Mouse (Mus musculus) heart, postnatal 0 days (tissue): Measurements from ENCODE around the gene Cdrt4. TPM values are rescaled to one million over a fixed set of nuclear protein-coding genes. Genes with fewer than 3 reads are reported as not detected.

Source experiments
- ATAC-seq: fragments of 200-750 bp; cut with Nextera tagmentation; 2 replicates; pipeline ENCODE4 v1.8.0; 2017; ENCODE audit warnings: low read depth, moderate number of reproducible peaks, moderate library complexity; ENCODE audit not compliant: insufficient read depth
- DNase-seq: peaks from one replicate; pipeline ENCODE4 v3.0.0-alpha.2; 2016; ENCODE audit warnings: low spot score
- H3K27ac ChIP-seq: fragments of 300-500 bp; sonication (generic); 2 replicates; pipeline ENCODE4 v1.5.1; 2014; ENCODE audit warnings: low read depth, mild to moderate bottlenecking
- H3K27me3 ChIP-seq: fragments of 300-500 bp; sonication (generic); 2 replicates; pipeline ENCODE4 v1.6.1; 2014; ENCODE audit warnings: low read length, mixed read lengths; ENCODE audit not compliant: control insufficient read depth, insufficient read depth
- H3K36me3 ChIP-seq: fragments of 300-500 bp; sonication (generic); replicated peaks from 2 replicates; pipeline ENCODE4 v1.6.1; 2014; ENCODE audit warnings: low read length, mixed read lengths; ENCODE audit not compliant: control insufficient read depth, insufficient read depth
- H3K4me1 ChIP-seq: fragments of 300-500 bp; sonication (generic); 2 replicates; pipeline ENCODE4 v1.6.1; 2014; ENCODE audit warnings: antibody characterized with exemption; ENCODE audit not compliant: control insufficient read depth, insufficient read depth
- H3K4me2 ChIP-seq: fragments of 300-500 bp; sonication (generic); 2 replicates; pipeline ENCODE4 v1.6.1; 2014; ENCODE audit warnings: low read depth, mild to moderate bottlenecking, low read length, moderate library complexity
- H3K4me3 ChIP-seq: fragments of 300-500 bp; sonication (generic); 2 replicates; pipeline ENCODE4 v1.5.1; 2014; ENCODE audit warnings: low read depth, low read length
- H3K9ac ChIP-seq: fragments of 300-500 bp; sonication (generic); replicated peaks from 2 replicates; pipeline ENCODE4 v1.6.1; 2014; ENCODE audit warnings: low read depth, low read length, mixed read lengths
- H3K9me3 ChIP-seq: fragments of 300-500 bp; sonication (generic); replicated peaks from 2 replicates; pipeline ENCODE4 v1.6.1; 2016; ENCODE audit warnings: low read length; ENCODE audit not compliant: control insufficient read depth
- CTCF ChIP-seq: IDR thresholded peaks from 2 replicates; pipeline ENCODE4 v1.5.1; 2016; ENCODE audit warnings: antibody characterized with exemption, control low read depth, low read depth
- EP300 ChIP-seq: IDR thresholded peaks from 2 replicates; pipeline ENCODE4 v1.6.1; 2016; ENCODE audit warnings: antibody characterized with exemption, low read depth
- WGBS: fragments of 180-500 bp; shearing (Covaris S2); extraction: QIAGEN DNeasy Blood & Tissue Kit; methylation state at CpG from one replicate; pipeline ENCODE4 v1.1.7; 2014; 5-methylcytosine and 5-hydroxymethylcytosine counted together
- polyA plus RNA-seq: library from polyadenylated mRNA; unstranded; fragments of >200 nt; fragmentation: Nextera tagmentation; extraction: Ambion mirVana; gene quantifications from 2 replicates; pipeline ENCODE4 v1.2.1, GENCODE M21; 2015
- total RNA-seq: library from RNA; depleted of rRNA; stranded (reverse); fragments of >200 nt; gene quantifications from 2 replicates; pipeline ENCODE4 v1.2.3, GENCODE M21; 2014; ENCODE audit warnings: low replicate concordance; rRNA removed

Cdrt4 gene
- total and polyA plus RNA-seq, 2 experiments from 2014 or later = 0.16 TPM; not detected in 1

GRCm38 (mm10) chr11:63029148-63029714 lies 78.2 kb downstream of the Cdrt4 start:
- no peaks in the 10 kb centered on the region for H3K36me3 ChIP-seq
- WGBS = 75% methylated on average over 4 of the region's 4 CpGs
- H3K4me3 ChIP-seq = no peak overlapping the region
- no peak overlapping the region for H3K4me2 ChIP-seq
- peaks cover 11% of the 10 kb centered on the region; the same call in 1 of the 2 replicates for H3K4me1 ChIP-seq
- ATAC-seq = no peak
- H3K27me3 ChIP-seq = no peaks in the 10 kb centered on the region
- H3K27ac ChIP-seq = no peak overlapping the region
- TF ChIP-seq EP300 = no peak
- no peak for TF ChIP-seq CTCF
- no peak for DNase-seq
- no peak overlapping the region for H3K9ac ChIP-seq
- H3K9me3 ChIP-seq = no peaks in the 10 kb centered on the region; the same call in 1 of the 2 replicates

GRCm38 (mm10) chr11:63029721-63030120 lies 78.7 kb downstream of the Cdrt4 start:
- no peak for TF ChIP-seq CTCF
- no peak for TF ChIP-seq EP300
- Histone ChIP-seq H3K9ac (no peak overlapping the region), H3K9me3 (no peaks in the 10 kb centered on the region; the same call in 1 of the 2 replicates), H3K4me1 (peaks cover 9% of the 10 kb centered on the region; the same call in 1 of the 2 replicates), H3K4me3 (no peak overlapping the region), H3K27ac (no peak overlapping the region), H3K4me2 (no peak overlapping the region), H3K36me3 (no peaks in the 10 kb centered on the region), H3K27me3 (no peaks in the 10 kb centered on the region)
- WGBS = 88% methylated on average over 6 of the region's 6 CpGs
- DNase-seq = no peak
- no peak for ATAC-seq

- Histone ChIP-seq H3K27ac (no peak overlapping the region), H3K4me1 (no peaks in the 10 kb centered on the region), H3K4me2 (no peak overlapping the region), H3K4me3 (no peak overlapping the region), H3K9me3 (no peaks in the 10 kb centered on the region; the same call in 1 of the 2 replicates), H3K27me3 (no peaks in the 10 kb centered on the region), H3K9ac (no peak overlapping the region), H3K36me3 (no peaks in the 10 kb centered on the region)
- no peak for DNase-seq
- ATAC-seq = no peak
- no peak for TF ChIP-seq CTCF
- TF ChIP-seq EP300 = no peak
- 71% methylated on average over 11 of the region's 11 CpGs for WGBS
Measured at GRCm38 (mm10) chr11:63035420-63036211, 84.6 kb downstream of the Cdrt4 start.

- ATAC-seq (no peak), DNase-seq (no peak)
- TF ChIP-seq EP300 (no peak), CTCF (no peak)
- WGBS = 75% methylated on average over 12 of the region's 12 CpGs
- no peaks in the 10 kb centered on the region for H3K27me3 ChIP-seq
- H3K36me3 ChIP-seq = no peaks in the 10 kb centered on the region
- no peak overlapping the region for H3K4me3 ChIP-seq
- no peak overlapping the region for H3K9ac ChIP-seq
- no peak overlapping the region for H3K27ac ChIP-seq
- no peaks in the 10 kb centered on the region for H3K9me3 ChIP-seq
- no peak overlapping the region for H3K4me2 ChIP-seq
- H3K4me1 ChIP-seq = no peaks in the 10 kb centered on the region
Measured at GRCm38 (mm10) chr11:63040002-63040661, 89.1 kb downstream of the Cdrt4 start.

Other genes with a start within 250 kb of the Cdrt4 start
- 1.9 and 3.2 TPM in 2 replicates for gene Zfp287, start 219.3 kb upstream of the Cdrt4 start, total RNA-seq
- 2.2 and 2.3 TPM in 2 replicates for gene Zfp287, start 219.3 kb upstream of the Cdrt4 start, polyA plus RNA-seq
- gene Gm10428, start 198.1 kb upstream of the Cdrt4 start, total RNA-seq = not detected in 2 replicates
- not detected in 2 replicates for gene Gm10428, start 198.1 kb upstream of the Cdrt4 start, polyA plus RNA-seq
- 2.0 and 3.5 TPM in 2 replicates for gene Zfp286, start 161.7 kb upstream of the Cdrt4 start, total RNA-seq
- 3.3 and 3.5 TPM in 2 replicates for gene Zfp286, start 161.7 kb upstream of the Cdrt4 start, polyA plus RNA-seq
- 2.9 and 4.5 TPM in 2 replicates for gene Trim16, start 131.0 kb upstream of the Cdrt4 start, total RNA-seq
- gene Trim16, start 131.0 kb upstream of the Cdrt4 start, polyA plus RNA-seq = 3.0 and 4.0 TPM in 2 replicates
- 0.15 TPM in 1 of 2 replicates, not detected in the other for gene Fbxw10, start 104.1 kb upstream of the Cdrt4 start, total RNA-seq
- 0.26 and 0.32 TPM in 2 replicates for gene Fbxw10, start 104.1 kb upstream of the Cdrt4 start, polyA plus RNA-seq
- 26.3 and 27.4 TPM in 2 replicates for gene Tvp23b, start 71.7 kb upstream of the Cdrt4 start, total RNA-seq
- gene Tvp23b, start 71.7 kb upstream of the Cdrt4 start, polyA plus RNA-seq = 39.0 and 47.0 TPM in 2 replicates
- gene Tekt3, start 110.5 kb downstream of the Cdrt4 start, total RNA-seq = not detected in 2 replicates
- gene Tekt3, start 110.5 kb downstream of the Cdrt4 start, polyA plus RNA-seq = not detected in 2 replicates
- 94.4 and 128 TPM in 2 replicates for gene Pmp22, start 177.8 kb downstream of the Cdrt4 start, total RNA-seq
- 62.1 and 63.3 TPM in 2 replicates for gene Pmp22, start 177.8 kb downstream of the Cdrt4 start, polyA plus RNA-seq